Mouse (Mus musculus) left cerebral cortex, postnatal 4 days (tissue): Measurements from ENCODE around the gene Glis3. TPM values are rescaled to one million over a fixed set of nuclear protein-coding genes. Genes with fewer than 3 reads are reported as not detected.
A peak's percentile ranks its signal among the peaks of the same experiment; 100 is the strongest.

Experiments used
- DNase-seq: peaks from one replicate; pipeline ENCODE4 v3.0.0-alpha.2; 2022
- intact Hi-C: fragments of 180-260 bp; cut with DNase I; formaldehyde crosslinking; loops from one replicate; pipeline ENCODE4 v1.15.1; 2025
- total RNA-seq, 2 experiments: library from RNA; stranded (reverse); gene quantifications; 2 replicates each; pipeline ENCODE4 v1.2.3; 2021

The Glis3 gene
- total RNA-seq, 2 experiments from 2014 or later: 6.6 to 10.8 TPM

DNA sequence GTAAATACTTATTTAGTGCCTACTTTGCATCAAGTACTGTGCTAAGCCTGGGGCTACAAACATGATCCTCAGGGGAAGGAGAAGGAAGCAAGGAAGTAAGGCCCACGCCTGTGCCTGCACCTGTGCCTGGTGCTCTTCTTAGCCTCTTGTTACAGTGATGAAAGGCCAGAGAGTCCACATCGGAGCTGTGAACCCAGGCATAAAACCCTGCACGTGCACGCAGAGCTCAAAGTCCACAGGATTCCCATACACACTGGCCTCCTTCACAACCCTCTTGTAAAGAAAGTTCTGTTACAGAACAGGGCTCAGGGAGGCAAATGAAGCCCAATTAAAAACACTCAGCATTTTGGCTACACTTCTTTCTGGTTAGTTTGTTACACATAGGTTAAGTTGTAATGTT lies 398.5 kb downstream of the Glis3 start:
- intact Hi-C loops: no loop called here
- DNase-seq: no peak

DNA sequence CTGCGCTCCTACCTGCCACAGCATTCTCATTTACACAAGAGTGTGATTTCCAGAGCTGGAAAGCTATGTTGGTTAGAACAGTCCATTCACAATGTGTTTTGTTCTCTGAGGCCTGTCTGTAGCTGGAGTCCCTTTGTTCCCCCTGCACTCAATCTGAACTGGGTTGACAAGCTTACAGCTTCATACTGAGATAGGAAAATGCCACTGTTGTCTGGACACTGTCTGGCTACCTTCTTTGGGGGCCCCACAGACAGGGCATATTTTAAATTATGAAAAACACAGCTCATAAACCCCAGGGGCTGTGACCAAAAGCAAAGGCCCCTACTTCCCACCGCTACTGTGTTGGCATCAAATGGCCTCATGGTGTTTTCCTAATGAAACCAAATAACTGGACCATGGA lies 402.8 kb downstream of the Glis3 start:
- DNase-seq: no peak
- intact Hi-C loops: no loop called here

DNA sequence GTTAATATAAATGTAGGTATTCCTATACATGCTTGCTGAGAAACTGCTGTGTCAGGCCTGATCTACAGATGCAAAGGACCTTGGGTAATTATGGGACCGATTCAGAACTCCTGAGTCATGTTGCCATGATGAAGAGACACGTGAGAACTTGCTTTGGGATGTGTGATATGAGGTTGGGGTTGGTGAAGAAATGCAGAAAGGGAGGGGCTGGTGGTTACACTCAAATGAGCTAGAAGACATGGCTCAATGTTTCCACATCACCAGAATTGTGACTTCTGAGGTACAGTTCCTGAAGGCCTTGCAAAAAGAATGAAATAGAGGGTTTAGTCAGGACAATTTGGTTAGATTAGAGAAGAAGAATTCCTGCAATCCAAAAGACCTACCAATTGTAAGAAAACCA lies 405.4 kb downstream of the Glis3 start:
- intact Hi-C loops: no loop called here
- no peak for DNase-seq

DNA sequence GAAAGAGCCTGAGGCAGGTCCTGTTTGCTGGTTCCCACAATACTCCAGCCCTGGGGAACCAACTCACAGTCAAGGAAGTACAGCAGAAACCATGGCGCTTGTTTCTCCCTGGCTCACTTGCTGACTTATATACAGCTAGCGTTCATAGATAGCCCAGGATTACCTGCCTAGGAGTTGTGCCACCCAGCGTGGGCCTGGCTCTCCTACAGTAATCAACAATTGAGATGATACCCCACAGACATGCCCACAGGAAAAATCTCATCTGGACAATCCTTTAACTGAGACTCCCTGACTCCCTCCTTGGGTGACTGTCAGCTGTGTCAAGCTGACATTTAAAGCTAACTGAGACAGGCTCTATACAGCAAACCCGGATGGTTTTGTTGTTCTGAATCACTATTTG lies 405.9 kb downstream of the Glis3 start:
- intact Hi-C loops: no loop called here

DNA sequence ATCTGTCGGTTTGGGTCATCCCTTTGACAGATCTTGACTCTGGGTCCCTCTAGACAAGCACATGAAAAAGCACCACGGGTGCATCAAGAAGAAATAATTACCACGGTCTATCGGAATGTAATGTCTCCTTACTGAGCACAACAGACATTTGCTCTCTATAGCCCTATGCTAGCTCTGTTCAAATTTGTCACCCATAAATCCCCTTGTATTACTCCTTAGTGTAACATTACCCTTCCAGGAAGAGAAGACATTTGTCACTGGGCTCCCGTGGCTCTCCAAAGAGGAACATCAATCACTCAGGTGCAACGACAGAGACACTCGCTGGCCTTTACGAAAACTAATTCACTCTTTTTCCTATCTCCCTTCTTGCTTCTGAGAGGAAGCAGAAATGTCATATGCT lies 413.0 kb downstream of the Glis3 start:
- intact Hi-C loops: no loop called here
- no peak for DNase-seq

More for the DNA sequence above, 405.9 kb downstream of the Glis3 start:
- no peak for DNase-seq

DNA sequence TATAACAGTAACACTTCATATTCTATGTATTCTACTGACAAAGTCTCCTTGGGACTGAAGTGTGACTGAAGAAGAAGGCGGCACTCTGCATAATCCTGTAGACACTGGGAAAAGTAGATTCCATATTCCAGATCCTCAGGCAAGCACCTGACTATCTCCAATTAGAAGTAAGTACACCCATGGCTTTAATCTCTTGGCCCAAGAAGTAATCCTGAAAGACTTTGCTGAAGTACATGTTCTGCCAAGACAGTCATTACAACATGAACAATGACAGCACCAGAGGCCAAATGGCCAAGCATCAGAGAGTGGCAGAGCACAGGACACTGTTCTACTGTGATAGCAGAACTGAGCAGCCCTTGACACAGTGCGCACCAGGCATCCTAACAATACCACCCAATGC lies 414.1 kb downstream of the Glis3 start:
- intact Hi-C loops: no loop called here
- no peak for DNase-seq

DNA sequence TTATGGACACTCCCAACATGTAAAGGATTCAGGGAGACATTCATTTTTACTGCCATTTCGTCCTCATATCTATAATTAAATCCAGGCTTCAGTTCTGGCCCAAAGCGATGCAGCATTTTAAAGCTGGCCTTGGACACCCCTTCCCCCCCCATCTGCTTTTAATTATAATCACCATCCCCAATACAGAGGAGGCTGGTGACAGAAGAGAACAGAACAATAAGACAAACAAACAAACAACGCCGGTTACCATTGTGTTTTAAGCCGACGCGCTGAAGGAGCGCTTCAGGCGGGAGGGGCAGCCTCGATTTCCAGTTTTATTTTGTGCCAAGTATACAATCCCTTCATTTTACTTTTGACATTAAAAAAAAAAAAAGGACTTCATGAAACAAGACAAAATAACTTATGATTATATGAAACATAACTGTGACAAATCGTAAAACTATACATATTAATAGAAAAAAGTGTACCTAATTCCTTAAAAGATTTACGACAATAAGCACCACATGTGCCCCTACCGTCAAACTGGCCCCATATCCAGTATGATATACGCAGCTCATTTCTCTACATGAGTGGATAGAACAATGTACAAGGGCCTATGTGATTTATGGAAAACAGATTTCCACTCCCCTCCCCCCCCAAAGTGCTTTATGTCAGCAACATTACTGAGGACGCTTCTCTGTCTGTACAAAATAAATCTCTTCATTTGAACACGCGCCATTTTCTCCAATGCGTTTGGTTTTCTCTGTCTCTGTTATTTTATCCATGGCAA lies 420.8 kb downstream of the Glis3 start:
- intact Hi-C loops: no loop called here
- no peak for DNase-seq

DNA sequence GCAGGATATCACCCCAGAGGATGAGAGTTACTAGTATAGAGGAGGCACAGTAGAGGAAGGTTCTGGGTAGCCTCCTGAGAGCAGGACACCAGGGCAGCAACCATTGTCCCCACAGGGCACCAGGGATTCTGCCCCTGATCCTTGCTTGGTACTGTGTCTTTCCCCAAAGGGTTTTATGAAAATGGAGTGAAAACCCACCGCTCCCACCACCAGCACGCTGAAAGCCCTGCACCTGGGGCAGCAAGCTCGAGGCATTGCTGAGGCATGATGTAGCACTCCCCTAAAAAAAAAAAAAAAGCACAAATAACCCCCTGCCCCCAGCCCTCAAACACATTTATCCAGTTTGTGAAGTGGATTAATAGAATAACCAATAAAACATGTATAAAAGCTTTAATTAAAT lies 421.4 kb downstream of the Glis3 start:
- no peak for DNase-seq
- intact Hi-C loops: no loop called here

DNA sequence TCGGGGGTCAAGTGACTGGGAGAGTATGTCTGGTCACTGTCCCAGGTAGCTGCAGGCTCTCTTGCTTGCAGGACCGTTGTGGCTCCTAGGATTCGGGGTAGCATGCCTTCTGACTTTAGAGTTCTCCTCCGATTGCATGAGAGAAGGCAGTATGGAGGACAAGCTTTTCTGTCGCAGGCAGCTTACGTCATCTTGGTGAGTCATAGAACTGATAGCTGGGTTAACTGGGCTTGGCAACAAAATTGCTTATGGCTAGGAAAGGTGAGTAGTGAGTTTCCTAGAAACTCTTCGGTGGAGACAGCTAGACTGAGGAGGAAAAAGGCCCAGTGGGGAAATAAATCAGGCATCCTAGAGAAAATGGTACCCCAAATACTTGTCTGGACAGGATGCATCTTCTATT lies 432.5 kb downstream of the Glis3 start:
- intact Hi-C loops: no loop called here
- no peak for DNase-seq

DNA sequence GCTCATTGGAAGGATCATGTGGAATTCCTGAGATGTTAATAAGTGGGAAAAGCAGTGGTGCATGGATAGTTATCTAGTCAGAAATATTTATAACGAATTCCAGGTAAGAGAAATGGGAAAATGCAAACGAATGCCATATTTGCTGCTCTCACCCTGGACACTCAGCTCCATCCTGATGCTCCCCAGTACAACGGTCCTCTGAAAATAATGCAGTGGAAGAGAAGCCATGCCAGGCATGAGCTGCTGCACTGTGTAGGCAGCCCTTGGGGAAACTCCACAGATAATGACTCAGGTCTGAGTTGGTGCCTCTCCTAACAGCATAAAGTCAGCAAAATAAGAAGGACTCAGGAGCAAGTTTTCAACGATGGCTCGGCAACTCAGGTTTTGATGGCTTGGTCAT lies 433.7 kb downstream of the Glis3 start:
- DNase-seq: no peak
- intact Hi-C loops: no loop called here

DNA sequence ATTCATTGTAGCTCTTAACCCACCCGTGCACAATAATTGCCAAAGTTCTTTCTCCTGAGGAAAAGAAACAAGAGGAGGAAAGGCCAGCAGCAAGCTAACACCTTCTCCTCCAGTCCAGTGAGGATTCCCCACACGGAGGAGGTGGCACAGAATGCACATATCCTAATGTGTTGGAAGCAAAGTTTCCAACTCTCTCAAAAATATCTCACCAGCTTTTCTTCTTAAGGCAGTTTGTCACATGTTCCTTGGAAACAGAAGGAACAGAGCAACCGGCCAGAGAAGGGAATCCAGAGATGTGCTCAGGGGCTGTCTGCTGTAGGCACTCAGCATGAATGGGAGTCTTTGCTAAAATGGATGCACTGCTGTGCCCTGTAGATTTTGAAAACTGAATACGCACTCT lies 441.8 kb downstream of the Glis3 start:
- no peak for DNase-seq
- intact Hi-C loops: no loop called here

DNA sequence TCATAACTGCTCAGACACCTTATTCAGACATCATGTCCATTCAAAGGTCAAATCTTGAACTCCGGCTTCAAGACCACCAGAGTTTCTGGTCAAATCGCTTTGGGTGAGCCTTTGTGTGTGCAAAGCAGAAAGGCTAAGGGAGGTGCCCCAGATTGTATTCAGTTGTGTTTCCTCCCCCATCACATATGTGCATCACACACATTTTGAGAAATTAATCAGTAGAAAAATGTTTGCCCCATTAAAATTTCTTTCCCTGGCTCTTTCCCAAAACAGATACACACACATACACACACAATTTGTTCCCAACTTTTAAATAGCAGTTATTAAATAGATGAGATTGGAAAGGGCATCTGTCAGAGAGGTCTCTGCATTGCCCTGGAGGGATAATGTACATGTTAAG lies 442.3 kb downstream of the Glis3 start:
- intact Hi-C loops: no loop called here
- no peak for DNase-seq

DNA sequence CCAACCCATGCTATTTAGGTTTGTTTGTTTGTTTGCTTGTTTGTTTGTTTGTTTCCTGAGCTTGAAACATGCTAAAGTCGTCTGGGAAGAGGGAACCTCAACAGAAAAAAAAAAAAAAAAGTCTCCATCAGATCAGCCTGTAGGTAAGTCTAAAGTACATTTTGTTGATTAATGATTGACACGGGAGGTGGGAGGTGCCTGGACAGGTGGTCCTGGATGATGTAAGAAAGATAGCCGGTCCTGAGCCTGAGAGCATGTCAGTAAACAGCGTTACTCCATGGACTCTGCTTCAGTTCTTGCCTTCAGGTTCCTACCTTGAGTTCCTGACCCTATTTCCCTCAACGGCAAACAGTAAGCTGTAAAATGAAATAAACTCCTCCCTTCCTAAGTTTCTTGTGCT lies 444.3 kb downstream of the Glis3 start:
- intact Hi-C loops: no loop called here
- no peak for DNase-seq

DNA sequence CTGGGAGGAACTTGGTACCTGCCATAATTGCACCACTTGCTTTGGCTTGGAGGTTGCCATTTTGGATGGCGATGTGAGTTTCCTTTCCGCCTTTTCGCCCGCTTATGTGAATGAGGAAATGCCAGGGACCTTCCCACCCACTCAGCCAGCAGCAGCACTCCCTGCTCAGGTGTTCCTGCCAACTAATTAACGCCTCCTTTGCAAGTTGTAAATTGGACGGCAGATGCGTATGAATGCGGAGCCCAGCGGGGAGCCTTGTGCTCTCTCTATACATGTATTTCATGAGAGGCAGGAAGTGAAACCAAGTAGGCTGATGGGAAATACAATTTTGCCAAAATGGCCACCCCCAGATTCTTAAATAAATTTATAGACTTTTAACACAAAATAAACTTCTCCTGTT lies 444.8 kb downstream of the Glis3 start:
- intact Hi-C loops: no loop called here
- DNase-seq: peak; percentile 62

DNA sequence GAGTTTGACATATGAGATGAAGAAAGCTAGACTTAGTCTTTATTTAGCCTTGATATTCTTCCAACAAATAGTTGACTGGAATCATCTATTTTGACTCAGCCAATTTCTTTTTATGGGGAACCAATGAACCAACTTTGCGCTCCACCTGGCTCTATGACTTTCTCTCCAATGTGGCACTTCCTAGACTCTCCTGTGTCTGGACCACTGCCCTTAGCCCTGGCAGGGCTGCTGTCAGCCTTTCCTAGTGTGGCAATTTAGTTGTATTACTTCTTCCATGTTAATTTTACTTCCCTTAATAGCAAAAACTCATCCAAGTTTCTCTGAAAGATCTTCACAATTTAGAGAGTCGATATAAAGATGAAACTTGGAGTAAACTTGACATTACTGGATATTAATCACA lies 445.2 kb downstream of the Glis3 start:
- intact Hi-C loops: no loop called here
- DNase-seq: peak; percentile 4

DNA sequence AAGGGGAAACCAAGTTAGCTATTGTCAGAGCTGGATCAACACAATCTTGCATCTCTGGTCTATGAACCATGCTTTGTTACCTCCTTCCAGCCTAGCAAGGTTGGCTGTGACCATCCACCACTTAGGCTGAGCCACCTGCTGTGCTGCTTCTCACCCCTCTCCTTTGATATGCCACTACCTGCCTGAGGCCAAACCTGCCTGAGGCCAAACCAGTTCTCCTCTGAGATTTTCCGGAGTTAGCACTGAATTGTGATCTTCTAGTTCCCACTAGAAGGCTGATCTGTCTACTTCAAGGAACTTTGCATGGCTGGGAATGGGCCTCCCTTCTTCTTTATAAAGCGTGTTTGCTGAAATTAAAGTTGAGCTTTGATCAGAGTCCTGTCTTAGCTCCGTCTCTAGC lies 448.4 kb downstream of the Glis3 start:
- intact Hi-C loops: no loop called here
- no peak for DNase-seq

DNA sequence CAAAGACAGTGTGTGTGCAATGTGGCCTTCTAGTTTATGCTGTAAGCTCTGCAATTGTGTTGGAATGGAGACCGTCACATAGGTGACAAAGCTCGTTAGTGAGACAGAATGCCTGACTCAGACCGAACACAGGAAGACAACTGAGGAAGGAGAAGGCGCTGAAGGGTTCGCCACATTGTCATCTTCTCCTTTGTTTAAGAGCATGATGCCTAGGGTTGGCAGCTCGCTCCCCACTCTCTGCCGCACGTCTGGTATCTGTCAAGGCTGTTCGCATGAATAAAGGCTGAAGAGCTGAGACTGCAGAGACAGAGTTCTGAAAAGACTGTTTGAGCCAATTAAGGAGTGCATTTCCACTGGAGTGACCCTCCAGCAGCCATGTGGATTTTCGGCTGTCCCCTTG lies 452.4 kb downstream of the Glis3 start:
- DNase-seq: no peak
- intact Hi-C loops: no loop called here

DNA sequence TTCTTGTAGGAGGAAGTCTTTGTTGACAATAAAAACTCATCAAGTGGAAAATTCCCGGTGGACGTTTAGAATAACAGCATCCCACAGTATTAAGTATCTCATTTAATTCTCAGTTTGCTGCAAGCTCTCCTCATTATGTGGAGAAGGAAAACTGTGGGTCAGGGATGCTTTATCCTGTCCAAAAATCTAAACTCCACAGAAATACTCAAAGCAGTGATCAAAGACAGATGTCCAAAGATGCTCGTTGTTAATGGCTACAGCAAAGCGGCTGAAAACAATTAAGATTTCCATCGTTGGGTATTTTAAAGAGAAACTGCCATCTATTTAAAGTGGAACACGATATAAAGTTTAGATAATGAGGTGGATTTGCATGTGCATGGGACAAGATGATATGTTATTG lies 454.2 kb downstream of the Glis3 start:
- intact Hi-C loops: no loop called here
- no peak for DNase-seq

DNA sequence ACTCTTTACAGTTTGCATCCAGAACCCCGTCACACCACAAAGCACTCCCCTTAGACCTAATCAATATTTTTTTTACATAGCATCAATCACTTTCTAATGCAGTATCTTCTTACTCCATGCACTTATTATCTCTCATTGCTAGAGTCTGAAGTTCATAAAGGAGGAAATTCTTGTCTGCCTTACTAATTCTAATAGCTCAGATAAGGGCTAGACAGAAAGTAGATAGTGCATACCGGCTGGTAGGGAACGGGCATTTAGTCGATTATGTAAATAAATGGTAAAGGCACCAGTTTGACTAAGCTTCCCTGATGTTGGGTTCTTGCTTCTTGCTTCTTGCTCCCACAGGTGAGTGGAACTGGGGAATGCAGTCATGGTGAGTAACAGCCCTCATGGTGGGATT lies 468.2 kb downstream of the Glis3 start:
- no peak for DNase-seq
- intact Hi-C loops: no loop called here
